Mouse (Mus musculus) liver, embryonic 14 days (tissue): ENCODE measurements around the gene Prps2. TPM values are rescaled to one million over a fixed set of nuclear protein-coding genes. Genes with fewer than 3 reads are reported as not detected.

Experiments used
- polyA plus RNA-seq: library from polyadenylated mRNA; depleted of rRNA; stranded (reverse); fragments of >200 nt; gene quantifications from 2 replicates; pipeline ENCODE4 v1.2.3, GENCODE M21; 2012; rRNA removed

The Prps2 gene
- 5.9 and 7.1 TPM in 2 replicates for polyA plus RNA-seq

GRCm38 (mm10) chrX:167382047-167382853 is at the start of gene Prps2:
Gene Prps2, minus strand, starts transcription at chrX:167382749.

GRCm38 (mm10) chrX:167330399-167330798 is 52.1 kb downstream of the Prps2 start, which contains the start of gene Tlr7:
Gene Tlr7, minus strand, starts transcription at chrX:167330558.

Other genes with a start within 250 kb of the Prps2 start
- 659 and 732 TPM in 2 replicates for gene Tmsb4x, start 173.4 kb downstream of the Prps2 start, polyA plus RNA-seq
- gene Tlr8, start 118.4 kb downstream of the Prps2 start, polyA plus RNA-seq = 0.63 and 0.69 TPM in 2 replicates
- gene Tlr7, start 52.2 kb downstream of the Prps2 start, polyA plus RNA-seq = 0.50 and 0.60 TPM in 2 replicates